Mouse (Mus musculus) C2C12 (cell line): ENCODE results near the gene Slc5a3. TPM values are rescaled to one million over a fixed set of nuclear protein-coding genes. Genes with fewer than 3 reads are reported as not detected.

Source experiments
- H3K27me3 ChIP-seq: one replicate; pipeline ENCODE4 v1.6.1; 2011; ENCODE audit not compliant: control insufficient read depth, insufficient read depth, insufficient read length
- H3K36me3 ChIP-seq: one replicate; pipeline ENCODE4 v1.6.1; 2011; ENCODE audit not compliant: control insufficient read depth, insufficient read depth
- H3K4me3 ChIP-seq: one replicate; pipeline ENCODE4 v1.5.1; 2011; ENCODE audit warnings: mild to moderate bottlenecking, control low read depth; ENCODE audit not compliant: poor library complexity, insufficient read depth, severe bottlenecking
- H3K79me2 ChIP-seq: one replicate; pipeline ENCODE4 v1.6.1; 2011; ENCODE audit not compliant: control insufficient read depth, insufficient read depth
- H3K79me3 ChIP-seq: one replicate; pipeline ENCODE4 v1.6.1; 2011; ENCODE audit warnings: low read depth, control low read depth
- H3ac ChIP-seq: one replicate; pipeline ENCODE3; 2011; ENCODE audit warnings: low read depth; ENCODE audit not compliant: control insufficient read depth, insufficient read length
- CEBPB ChIP-seq: IDR thresholded peaks from one replicate; pipeline ENCODE4 v1.6.1; 2011; ENCODE audit warnings: low read depth, mild to moderate bottlenecking, control low read depth, moderate library complexity
- CTCF ChIP-seq: IDR thresholded peaks from one replicate; pipeline ENCODE4 v1.5.1; 2011; ENCODE audit not compliant: control insufficient read depth, insufficient read depth, insufficient read length
- FOSL1 ChIP-seq: IDR thresholded peaks from one replicate; pipeline ENCODE4 v1.8.0; 2011; ENCODE audit warnings: mild to moderate bottlenecking, low read length; ENCODE audit not compliant: poor library complexity, insufficient read depth, severe bottlenecking
- MAX ChIP-seq: IDR thresholded peaks from one replicate; pipeline ENCODE4 v1.6.1; 2011; ENCODE audit warnings: mild to moderate bottlenecking, control low read depth
- MYOD1 ChIP-seq: IDR thresholded peaks from one replicate; pipeline ENCODE4 v1.6.1; 2011; ENCODE audit warnings: low read depth; ENCODE audit not compliant: control insufficient read depth, insufficient read length
- MYOG ChIP-seq: IDR thresholded peaks from one replicate; pipeline ENCODE4 v1.6.1; 2011; ENCODE audit not compliant: control insufficient read depth, insufficient read length; ENCODE audit errors: extremely low read depth
- USF1 ChIP-seq: IDR thresholded peaks from one replicate; pipeline ENCODE4 v1.6.1; 2011; ENCODE audit warnings: low read depth, mild to moderate bottlenecking, control low read depth, moderate library complexity
- polyA plus RNA-seq: library from polyadenylated mRNA; unstranded; fragments of >200 nt; fragmentation: generic; extraction: Trizol; gene quantifications from one replicate; pipeline ENCODE4 v1.2.1, GENCODE M21; 2012; ENCODE audit warnings: missing spikeins

Gene Slc5a3
- polyA plus RNA-seq, 1 experiment = 6.3 TPM

DNA sequence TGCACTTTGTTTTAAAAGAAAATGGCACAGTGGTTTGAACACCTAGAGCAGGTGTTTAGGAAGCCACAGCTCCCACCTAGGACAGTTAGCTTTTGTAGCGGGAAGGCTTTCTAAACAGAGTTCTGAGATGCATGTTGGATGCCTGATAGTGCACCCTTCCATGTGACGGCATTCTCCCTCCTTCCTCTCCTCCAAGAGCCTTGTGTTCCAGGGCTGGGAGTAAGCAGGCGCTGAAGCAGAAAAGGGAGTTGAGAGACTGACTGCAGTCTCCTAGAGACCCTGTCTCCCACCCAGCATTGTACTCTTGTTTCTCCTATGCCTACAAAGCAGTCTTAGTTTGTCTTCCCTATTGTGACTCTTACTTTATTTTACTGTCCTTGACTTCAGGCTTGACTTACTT lies 2.1 kb downstream of the Slc5a3 start:
- Histone ChIP-seq H3K79me2 (peaks cover 72% of the 10 kb centered on the region), H3K27me3 (no peaks in the 10 kb centered on the region), H3K4me3 (no peak overlapping the region), H3ac (peak overlapping the region; percentile 4), H3K79me3 (peaks cover 68% of the 10 kb centered on the region), H3K36me3 (peaks cover 57% of the 10 kb centered on the region)
- TF ChIP-seq FOSL1 (no peak), USF1 (no peak), MAX (no peak), MYOG (no peak), CEBPB (no peak), CTCF (no peak), MYOD1 (no peak)

DNA sequence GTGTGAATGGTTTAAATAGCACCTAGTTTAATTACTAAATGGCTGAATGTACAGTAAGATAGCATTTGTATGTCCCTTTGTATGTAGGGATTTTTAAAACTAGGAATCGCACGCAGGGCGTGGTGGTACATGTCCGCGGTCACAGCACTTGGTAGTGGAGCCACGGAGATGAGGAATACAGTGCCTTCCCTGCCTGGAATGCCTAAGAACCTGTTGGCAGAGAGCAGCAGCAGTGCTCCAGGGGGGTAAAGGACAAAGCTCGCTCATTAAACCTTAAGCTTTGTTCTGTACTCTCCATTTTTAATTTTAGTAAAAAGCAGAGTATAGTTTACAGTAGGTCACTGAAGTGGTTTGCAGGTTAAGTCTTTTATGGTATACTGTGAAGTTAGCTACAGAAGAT lies 3.5 kb downstream of the Slc5a3 start:
- H3K79me2 ChIP-seq = peaks cover 85% of the 10 kb centered on the region
- no peaks in the 10 kb centered on the region for H3K27me3 ChIP-seq
- TF ChIP-seq MAX = no peak
- no peak for TF ChIP-seq MYOG
- no peak for TF ChIP-seq USF1
- no peak for TF ChIP-seq MYOD1
- TF ChIP-seq FOSL1 = no peak
- no peak for TF ChIP-seq CTCF
- no peak for TF ChIP-seq CEBPB
- no peak overlapping the region for H3ac ChIP-seq
- H3K79me3 ChIP-seq = peaks cover 81% of the 10 kb centered on the region
- H3K36me3 ChIP-seq = peaks cover 71% of the 10 kb centered on the region
- no peak overlapping the region for H3K4me3 ChIP-seq

DNA sequence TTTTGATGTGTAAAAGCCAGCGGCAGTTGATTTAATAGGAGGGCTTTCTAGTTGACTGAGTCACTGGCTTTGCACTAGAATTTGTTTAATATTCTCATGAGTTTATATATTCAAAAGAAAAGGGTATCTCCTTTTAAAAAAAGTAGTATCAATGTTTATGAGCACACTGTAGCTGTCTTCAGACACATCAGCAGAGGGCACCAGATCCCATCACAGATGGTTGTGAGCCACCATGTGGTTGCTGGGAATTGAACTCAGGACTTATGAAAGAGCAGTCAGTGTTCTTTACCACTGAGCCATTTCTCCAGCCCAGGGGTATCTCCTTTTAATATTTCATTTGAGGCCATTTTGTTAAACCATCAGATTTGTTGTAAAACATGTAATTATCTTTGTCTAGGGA lies 4.7 kb downstream of the Slc5a3 start:
- Histone ChIP-seq H3K36me3 (peaks cover 84% of the 10 kb centered on the region), H3K79me2 (peaks cover 98% of the 10 kb centered on the region), H3K79me3 (peaks cover 94% of the 10 kb centered on the region), H3ac (no peak overlapping the region), H3K27me3 (no peaks in the 10 kb centered on the region), H3K4me3 (no peak overlapping the region)
- no peak for TF ChIP-seq MYOG
- no peak for TF ChIP-seq CTCF
- TF ChIP-seq USF1 = no peak

DNA sequence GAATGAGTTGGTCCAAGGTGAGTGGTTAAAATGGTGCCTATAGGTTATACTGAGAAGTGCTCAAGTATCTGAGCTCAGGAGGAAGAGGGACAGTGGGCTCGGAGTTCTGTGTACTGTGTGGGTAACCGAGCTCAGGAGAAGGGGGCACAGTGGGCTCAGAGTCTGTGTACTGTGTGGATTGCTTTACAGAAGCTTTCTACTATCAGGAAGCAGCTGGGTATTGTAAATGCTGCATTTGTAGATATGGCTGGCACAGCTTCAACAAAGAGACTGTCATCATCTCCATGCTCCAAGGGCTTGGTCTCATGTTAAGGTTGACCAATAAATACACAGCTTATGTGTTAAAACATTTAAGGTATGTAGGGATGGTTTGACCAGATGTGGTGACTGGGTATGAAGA lies 6.7 kb downstream of the Slc5a3 start:
- Histone ChIP-seq H3K79me2 (peaks cover 100% of the 10 kb centered on the region), H3K79me3 (peaks cover 96% of the 10 kb centered on the region), H3K36me3 (peaks cover 100% of the 10 kb centered on the region), H3K4me3 (no peak overlapping the region), H3ac (no peak overlapping the region), H3K27me3 (no peaks in the 10 kb centered on the region)
- TF ChIP-seq CEBPB (no peak), MYOD1 (no peak), MYOG (no peak), MAX (no peak), CTCF (no peak), USF1 (no peak), FOSL1 (no peak)

DNA sequence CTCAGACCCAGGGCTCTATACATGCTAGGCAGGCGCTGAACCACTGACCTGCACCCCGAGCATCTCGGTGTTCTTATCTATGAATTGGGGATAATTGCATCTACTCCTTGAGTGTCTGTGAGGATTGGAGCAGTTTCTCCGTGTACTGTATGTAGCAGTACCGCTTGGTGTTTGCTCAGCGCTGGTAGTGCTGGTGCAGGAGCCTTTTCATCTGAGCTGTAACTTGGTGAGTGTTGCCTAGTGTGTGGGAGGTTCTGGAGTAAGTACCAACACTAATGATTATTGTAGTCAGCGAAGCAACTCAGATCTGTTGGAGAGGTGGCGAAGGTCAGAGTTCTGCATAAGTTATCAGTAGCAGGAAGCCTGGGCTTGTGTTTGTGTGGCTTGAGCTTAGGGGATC lies 12.2 kb downstream of the Slc5a3 start:
- Histone ChIP-seq H3K79me3 (peaks cover 95% of the 10 kb centered on the region), H3ac (no peak overlapping the region), H3K36me3 (peaks cover 91% of the 10 kb centered on the region), H3K4me3 (no peak overlapping the region), H3K79me2 (peaks cover 100% of the 10 kb centered on the region), H3K27me3 (no peaks in the 10 kb centered on the region)
- TF ChIP-seq FOSL1 = no peak
- TF ChIP-seq MYOG = no peak
- no peak for TF ChIP-seq USF1
- TF ChIP-seq CEBPB = no peak

DNA sequence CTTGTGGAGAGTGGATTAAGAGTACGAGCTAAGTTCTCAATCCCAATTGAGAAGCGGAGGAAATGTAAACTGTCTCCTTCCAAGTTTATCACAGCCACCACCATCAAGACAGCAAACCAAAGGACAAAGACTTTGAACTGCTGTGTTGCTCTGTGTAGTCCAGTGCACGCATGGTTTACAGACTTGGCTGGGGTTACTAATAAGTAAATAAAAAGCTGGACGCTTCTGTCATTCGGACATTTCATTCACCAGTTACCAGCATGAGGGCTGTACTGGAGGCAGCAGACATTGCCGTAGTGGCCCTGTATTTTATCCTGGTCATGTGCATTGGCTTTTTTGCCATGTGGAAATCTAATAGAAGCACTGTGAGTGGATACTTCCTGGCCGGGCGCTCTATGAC lies 18.7 kb downstream of the Slc5a3 start:
- Histone ChIP-seq H3K4me3 (no peak overlapping the region), H3K36me3 (peaks cover 86% of the 10 kb centered on the region), H3ac (no peak overlapping the region), H3K79me2 (peaks cover 100% of the 10 kb centered on the region), H3K27me3 (no peaks in the 10 kb centered on the region), H3K79me3 (peaks cover 98% of the 10 kb centered on the region)
- TF ChIP-seq MYOG = no peak
- no peak for TF ChIP-seq MAX
- TF ChIP-seq CTCF = no peak
- TF ChIP-seq FOSL1 = no peak
- TF ChIP-seq USF1 = no peak
- TF ChIP-seq CEBPB = no peak
